Mouse (Mus musculus): Measurements from ENCODE around the gene Adam19.
"Not testable (repeated sequence)": the region's sequence is repeated elsewhere in the genome, so short reads cannot be mapped to it uniquely, and the experiment has no call there.

The Adam19 gene

DNA sequence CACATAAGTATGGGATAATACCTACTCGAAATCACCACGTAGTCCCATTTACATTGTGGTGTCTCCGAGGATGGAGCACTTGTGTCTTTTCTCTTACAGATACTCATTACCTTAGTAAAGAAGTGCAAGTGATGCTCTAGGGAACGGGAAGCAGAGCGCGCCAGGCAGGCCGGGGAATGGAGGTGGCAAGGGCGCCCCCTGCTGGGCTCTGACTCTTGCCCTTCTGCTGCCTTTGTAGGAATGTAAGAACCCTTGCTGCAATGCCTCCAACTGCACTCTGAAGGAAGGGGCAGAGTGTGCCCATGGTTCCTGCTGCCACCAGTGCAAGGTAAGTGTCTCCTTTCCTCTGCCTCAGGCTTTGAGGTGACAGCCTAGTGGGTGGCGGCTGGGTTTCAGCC is 72.8 kb downstream of the Adam19 start:
- DNase-seq (ENCODE audit: low spot score in 2 of 2), result peak in 1 of 2 experiments; percentile 61

DNA sequence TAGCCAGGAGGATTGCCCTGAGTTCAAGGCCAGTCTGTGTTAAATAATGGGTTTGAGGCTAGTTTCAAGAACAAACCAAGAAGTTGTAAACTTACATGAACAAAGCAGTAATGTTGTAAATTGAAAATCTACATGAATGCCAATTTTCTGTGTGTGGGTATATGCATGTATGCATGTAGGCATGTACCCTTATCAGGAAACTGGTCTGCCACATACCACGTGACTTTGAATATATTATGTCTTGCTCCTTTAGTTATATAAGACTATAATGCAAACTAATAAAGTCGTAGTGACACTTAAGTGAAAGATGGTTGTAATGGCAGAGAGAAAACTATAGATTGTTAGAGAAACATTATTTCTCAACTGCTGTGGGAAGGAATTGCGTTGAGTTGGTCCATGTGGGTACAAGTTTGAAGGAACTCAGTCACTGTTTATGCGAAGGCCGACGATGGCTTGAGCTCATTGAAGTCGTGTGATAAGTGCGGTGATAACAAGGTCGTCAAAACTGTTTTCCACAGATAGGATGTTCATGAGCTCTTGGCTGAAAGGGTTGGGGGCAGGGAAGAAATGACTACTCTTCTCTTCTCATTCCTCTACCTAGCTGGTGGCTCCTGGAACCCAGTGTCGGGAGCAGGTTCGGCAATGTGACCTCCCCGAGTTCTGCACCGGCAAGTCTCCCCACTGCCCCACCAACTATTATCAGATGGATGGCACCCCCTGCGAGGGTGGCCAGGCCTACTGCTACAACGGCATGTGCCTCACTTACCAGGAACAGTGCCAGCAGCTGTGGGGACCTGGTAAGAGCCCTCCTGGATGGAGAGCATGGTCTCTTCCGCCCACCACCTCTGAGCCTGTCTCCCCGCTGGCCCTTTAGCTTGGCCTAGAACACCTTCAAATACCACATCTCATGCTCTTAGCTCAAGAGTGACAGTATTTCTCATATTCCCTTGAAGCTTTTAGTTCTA is 75.5 kb downstream of the Adam19 start:
- DNase-seq (ENCODE audit: low spot score in 2 of 2), result no peak

DNA sequence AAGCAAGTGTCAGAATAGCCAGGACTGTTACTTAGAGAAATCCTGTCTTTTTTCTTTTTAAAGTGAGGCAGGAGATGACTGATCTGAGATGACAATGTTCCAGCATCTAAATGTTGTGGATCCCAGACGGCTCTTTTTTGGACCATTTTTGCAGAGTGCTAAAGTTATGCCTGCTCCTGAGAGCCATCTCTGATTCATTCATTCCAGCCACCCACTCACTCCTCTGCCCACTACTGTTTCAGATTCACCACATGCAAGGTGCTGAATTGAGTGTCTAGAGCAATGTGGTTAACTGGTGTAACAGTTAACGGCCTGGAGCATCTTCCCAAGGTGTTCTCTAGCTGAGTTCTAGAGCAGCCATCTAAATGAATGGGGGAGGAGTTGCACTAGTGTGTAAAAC is 79.1 kb downstream of the Adam19 start:
- DNase-seq (ENCODE audit: low spot score in 2 of 2), result peak; percentile 47 to 73

DNA sequence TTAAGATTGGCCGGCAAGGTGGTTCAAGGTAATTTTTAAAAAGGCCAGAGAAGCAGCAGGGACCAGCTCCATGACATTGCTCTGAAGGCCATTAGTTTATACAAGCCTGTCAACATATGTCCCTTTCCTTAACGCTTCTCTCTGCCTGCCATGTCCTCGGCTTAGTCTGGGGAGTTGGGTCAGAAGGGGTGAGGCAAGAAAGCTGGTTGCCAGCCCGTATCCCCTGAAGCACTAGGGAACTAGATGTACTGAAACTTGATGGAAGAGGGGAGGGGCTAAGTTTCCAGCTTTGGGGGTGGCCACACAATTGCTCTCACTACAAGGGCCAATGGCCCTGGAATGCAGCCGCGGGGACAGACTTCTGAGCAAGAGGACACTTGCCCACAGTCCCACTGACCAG is 87.5 kb downstream of the Adam19 start:
- DNase-seq (ENCODE audit: low spot score in 2 of 2), result no peak

DNA sequence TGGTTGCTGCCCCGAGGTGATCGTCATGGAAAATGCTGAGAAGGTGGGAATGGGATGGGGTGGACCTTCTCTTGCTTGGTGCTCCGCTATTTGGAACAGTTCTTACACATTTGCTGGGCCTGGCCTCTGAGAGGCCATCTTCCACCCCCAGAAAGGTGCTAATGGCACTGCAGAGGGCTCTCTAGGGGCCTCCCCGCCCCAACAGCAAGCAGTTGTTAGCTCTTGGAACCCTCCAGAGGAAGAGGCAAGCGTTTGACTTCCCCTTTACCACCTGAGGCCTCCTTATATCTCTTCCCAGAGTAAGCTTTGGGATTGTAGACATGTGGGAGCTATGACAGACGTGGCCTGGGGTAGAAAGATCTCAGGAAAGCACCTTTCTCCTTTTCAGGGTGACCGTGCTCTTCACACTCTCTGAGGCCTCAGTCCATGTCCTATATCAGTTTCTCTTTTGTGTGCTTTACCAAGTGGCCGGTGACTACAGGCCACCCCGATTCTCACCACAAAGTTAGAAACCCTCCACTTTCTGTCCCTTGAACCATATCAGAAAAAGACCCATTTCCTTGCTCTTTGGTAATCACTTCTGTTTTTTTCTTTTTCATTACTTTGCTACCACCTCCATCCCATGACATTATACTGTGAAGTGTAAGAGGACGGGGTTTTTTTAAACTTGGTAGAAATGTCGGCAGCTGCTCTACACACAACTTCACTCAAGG is 89.5 kb downstream of the Adam19 start:
- DNase-seq (ENCODE audit: low spot score in 2 of 2), result no peak

DNA sequence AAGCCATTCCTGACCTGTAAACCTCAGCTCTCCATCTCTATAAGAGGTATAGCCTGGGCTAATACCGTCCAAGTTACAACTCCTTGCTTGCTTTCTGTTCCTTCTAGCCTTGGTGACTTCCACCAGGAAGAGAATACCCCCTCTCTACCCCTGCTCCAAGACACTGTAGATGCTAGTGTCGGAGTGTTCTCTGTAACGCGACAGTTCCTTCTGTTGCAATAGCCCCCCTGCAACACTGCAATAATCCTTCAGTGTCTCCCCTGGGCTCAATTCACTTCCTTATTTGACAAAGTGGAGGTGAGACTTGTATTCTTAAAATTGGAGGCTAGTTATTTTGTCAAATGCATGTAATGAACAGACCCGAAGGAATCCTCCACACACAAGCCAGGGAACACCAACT is 90.8 kb downstream of the Adam19 start:
- no peak for DNase-seq (ENCODE audit: low spot score in 2 of 2)

DNA sequence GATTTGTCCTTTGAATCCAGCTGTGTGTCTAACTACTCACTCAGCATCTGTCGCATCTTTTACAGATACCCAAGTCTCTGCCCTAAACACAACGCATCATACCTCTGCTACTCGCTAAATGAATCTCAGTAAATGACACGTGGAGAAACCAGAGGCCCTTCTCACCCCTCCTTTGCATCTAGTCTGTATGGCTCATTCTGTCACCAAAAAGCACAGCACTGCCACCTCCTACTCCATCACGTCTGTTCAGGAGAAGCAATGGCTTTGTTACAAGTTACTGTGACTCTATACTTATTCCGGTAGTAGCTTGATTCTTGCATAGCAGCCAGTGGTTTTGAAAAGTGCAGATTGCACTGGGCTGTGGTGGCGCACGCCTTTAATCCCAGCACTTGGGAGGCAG is 101.2 kb downstream of the Adam19 start:
- no peak for DNase-seq (ENCODE audit: low spot score in 2 of 2)

DNA sequence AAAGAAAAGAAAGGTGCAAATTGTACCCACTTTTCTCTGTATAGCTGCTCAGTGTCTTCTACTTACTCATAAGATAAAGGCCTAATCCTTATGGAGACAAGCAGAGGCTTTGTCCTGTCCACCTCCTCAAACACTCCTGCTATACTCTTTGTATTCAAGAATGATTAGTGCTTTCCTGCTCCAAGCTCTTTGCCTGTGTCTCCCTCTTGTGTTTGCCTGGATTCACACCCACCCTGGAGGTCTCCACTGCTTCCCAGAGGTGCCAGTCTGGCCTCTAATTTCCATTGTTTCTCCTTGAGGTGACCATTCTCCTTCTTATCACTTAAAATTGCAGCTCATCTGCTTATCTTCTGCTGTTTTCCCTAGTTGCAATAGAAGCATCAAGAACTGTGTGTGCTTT is 101.7 kb downstream of the Adam19 start:
- DNase-seq (ENCODE audit: low spot score in 2 of 2), result no peak

DNA sequence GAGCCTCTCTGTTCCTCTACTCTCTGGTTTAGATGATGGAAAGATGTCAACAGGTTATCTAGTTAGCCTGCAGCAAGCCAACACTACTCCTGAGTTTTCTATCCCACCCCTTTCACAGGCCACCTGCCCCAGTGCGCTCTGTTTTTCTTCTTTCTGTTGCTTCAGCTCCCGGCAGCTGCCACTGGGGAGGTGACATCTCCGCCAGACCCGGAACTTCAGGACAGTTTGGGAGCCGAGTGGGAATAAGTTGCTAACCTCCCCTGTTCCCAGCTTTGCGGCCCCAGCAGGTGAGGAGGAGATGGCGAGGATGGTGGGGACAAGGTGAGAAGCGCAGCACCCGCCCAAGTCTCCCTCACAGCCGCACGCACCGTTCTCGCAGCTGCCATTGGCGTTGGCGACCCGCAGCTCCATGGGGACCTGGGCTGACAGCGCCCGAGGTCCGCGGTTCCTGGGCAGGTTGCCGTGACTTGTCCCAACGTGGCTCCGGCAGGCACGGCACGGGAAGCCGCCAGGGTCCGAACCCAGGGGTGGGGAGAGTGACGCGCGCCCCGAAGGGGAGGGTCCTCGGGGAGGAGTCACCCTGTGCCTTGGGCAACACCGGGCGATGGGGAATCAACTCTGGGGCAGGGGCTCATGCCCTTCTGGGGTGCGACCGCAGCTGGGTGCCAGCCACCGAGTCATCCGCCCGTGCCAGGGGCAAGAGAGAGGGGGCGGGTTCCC is 110.2 kb downstream of the Adam19 start, which contains the start of gene Nipal4:
Nipal4 (minus strand) TSS at position 643 of the 720 bp plus-strand sequence.
- peak in 1 of 2 experiments; percentile 27 for DNase-seq (ENCODE audit: low spot score in 2 of 2)

DNA sequence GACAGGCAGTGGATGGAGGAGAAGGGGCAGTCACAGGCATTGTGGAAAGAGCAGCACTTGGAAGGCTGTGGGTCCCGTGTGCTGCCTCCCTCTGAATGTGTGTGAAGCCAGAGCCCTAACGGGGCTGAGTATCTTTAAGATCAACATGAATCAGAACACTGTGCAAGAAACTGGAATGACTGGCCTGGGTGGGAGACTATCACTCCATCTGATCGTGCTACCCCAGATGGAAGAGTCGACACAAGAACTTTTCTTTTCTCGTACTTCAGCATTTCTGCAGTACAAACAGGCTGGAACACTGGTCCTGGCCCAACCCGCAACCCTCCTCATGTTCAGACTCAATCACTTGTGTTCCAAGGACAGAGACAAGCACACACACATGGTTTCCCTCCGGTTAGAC is 112.7 kb downstream of the Adam19 start:
- no peak for DNase-seq (ENCODE audit: low spot score in 2 of 2)

DNA sequence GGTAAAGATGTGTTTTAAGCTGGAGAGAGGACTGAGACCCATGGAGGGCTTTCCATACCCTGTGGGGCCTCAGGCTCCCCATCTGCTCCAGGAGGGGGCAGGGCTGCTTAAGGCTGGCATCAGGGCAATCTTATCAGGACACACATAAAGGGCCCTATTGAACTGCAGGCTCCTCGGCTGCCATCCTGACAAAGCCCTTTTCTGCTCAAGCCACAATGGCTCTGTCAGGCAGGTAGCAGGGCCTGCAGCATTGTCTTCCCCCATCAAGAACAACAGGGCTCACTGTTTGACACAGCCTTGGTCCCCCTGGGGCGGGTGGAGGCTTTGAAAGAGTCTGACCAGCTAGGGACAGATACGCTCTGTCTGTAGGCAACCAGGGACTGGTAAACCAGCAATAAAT is 114.1 kb downstream of the Adam19 start:
- no peak for DNase-seq (ENCODE audit: low spot score in 2 of 2)

DNA sequence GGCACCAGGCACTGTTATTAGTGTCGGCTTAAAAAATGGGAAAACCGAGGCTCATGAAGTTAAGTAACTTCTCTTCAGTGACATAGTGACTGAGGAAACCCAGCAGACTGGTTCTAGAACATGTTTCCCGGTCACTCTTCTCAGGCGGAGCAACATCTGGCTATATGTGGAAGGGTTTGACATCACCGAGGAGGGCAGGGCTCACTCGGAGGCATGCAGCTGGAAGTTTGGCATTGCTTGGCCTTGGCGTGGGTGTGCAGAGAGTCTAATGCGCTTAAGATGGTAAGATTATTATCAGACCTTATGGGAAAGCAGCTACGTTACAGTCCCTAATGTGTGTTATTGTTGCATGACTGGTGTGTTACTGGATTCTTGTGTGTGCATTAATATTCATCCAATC is 116.3 kb downstream of the Adam19 start:
- DNase-seq (ENCODE audit: low spot score in 2 of 2), result no peak

DNA sequence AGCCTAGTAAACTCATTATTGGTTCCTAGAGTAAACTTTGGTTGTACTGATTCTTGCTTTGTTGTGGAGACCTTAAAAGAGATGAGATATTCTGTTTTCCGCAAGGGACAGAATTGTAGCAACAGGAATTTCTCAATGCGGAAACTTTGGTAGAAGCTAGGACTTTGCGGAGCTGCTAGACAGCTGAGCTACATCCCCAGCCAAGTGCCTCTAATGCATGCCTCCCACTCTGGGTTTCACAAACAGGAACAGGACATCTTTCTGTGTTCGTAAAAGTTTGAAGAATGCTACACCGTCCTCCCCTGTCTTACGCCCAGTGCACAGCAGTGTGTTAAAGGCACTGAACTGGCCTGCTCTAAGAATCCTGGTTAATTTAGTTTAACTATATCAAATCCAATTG is 120.4 kb downstream of the Adam19 start:
- DNase-seq (ENCODE audit: low spot score in 2 of 2), result no peak

DNA sequence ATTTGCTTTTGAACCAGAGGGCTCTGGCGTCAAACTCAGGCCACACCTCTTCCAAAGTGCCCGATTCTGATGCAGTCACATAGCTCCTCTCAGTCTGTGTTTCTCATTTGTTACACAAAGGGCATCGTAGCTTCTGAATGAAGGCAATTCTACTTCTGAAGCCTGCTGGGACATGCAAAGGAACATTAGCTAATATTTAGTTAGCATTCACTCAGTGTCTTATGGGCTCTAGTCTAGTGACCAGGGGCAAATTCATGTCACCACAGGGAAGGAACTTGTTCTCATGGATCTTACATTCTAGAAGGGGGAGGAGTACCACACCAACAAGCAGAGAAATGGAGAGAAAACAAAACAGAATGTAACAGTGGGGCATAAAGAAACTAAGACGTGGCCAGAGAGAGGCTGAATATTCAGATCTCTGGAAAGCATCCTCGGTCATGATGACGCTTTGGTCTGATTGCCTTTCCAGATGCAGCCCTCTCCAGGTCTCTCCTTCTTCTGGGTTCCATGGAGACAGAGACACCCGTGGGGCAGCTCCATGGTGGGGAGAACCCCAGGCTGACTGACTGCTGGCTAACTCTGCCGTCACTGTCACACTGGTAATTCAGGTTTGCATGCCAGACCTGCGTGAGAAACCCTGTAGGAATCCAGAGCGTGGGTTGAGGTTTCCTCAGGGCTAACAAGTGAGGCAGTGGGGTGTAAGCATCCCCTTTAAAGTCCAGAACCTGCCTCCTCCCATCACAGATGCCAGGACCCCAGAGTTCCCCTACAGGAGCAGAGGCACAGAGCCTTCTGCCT is 121.7 kb downstream of the Adam19 start:
- no peak for DNase-seq (ENCODE audit: low spot score in 2 of 2)

DNA sequence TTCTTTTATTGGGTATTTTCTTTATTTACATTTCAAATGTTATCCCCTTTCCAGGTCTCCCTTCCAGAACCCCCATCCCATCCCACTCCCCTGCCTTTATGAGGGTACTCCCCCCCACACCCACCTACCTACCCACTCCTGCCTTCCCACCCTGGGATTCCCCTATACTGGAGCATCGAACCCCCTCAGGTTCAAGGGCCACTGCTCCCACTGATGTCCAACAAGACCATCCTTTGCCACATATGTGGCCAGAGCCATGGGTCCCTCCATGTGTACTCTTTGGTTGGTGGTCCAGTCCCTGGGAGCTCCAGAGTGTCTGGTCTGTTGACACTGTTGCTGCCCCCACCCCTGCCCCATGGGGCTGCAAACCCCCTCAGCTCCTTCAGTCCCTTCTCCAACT is 126.2 kb downstream of the Adam19 start:
- DNase-seq (ENCODE audit: low spot score in 2 of 2), result not testable (repeated sequence)

DNA sequence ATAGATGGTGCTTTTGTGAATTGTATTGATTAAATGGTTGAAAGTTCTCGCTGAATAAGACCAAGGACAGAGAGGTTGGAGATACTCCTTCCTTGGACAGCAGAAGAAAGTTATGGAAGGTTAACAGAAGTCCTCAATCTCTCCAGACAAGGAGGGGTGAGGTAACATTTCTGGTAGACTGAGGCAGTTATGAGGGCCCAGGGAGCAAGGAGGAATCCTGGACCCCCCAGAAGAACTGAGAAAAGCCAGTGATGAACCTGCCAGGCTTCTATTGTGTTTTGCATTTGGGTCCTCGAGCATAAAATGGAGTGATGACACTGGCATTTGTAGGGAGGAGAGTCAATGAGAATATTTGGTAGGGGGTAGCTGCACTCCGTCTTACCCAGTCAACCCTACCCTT is 129.2 kb downstream of the Adam19 start:
- no peak for DNase-seq (ENCODE audit: low spot score in 2 of 2)

DNA sequence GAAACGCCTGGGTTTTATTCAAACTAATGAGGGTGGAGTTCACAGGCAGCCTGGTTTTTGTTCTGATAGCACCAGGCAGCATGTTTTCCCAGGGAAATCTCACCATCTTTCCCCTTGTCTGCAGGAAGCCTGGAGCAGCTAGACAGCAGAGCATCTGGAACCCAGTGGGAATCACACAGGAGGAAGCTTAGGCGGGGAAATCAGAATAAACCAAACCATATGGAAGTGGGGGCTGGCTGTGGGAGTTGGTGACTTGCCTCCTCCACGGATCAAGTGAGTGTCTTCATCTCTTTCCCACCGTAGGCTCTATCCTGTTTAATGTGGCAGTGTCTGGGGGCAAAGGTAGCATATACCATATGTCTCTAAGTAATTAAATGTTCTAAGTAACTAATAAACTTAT is 129.7 kb downstream of the Adam19 start:
- peak; percentile 40 to 65 for DNase-seq (ENCODE audit: low spot score in 2 of 2)

DNA sequence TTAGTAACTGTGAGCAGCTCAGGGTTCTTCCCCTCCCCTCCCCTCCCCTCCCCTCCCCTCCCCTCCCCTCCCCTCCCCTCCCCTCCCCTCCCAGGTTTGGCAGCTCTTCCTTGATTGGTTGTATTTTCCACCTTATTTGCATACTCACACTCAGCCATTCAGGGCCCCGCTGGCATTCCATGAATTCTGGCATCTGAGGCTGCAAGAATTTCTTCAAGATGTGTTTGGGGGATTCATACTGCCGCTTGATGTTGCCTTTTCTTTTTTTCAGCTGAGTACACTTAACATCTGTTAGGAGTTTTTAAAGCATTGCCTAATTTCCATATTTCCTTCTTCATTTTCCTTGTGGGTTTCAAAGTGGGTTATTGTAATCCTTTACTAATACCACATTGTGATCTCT is 132.5 kb downstream of the Adam19 start:
- no peak for DNase-seq (ENCODE audit: low spot score in 2 of 2)

DNA sequence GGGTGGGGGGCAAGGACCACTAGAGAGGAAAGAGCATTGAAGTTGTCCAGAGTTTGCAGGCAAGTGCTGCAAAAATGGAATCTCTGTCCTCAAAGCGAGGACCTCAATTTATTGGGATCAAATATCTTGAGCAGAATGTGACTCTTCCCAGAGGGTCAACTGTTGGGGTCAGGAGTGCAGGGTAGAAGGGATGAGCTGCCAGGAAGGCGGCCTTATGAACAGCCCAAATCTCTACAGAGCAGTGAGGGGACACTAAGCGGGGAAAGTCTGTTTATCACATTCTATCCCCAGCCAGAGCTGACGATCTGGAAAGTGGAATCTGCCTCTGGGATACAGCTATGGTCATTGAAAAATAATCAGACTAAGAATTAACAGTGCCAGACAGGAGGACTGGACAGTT is 138.4 kb downstream of the Adam19 start:
- DNase-seq (ENCODE audit: low spot score in 2 of 2), result no peak
